Mouse (Mus musculus) layer of hippocampus, adult 8-10 months (tissue): ENCODE data around the gene Slc23a2. TPM values are rescaled to one million over a fixed set of nuclear protein-coding genes. Genes with fewer than 3 reads are reported as not detected.

Experiments
- DNase-seq, 2 experiments: peaks; one replicate each; pipeline ENCODE4 v3.0.0; 2022; ENCODE audit warnings: low spot score in 2 of 2
- total RNA-seq, 4 experiments: library from RNA; stranded (reverse); gene quantifications; 2 replicates each; pipeline ENCODE4 v1.2.4; 2022

Gene Slc23a2
- total RNA-seq, 4 experiments from 2014 or later: 107 to 125 (median 113) TPM

DNA sequence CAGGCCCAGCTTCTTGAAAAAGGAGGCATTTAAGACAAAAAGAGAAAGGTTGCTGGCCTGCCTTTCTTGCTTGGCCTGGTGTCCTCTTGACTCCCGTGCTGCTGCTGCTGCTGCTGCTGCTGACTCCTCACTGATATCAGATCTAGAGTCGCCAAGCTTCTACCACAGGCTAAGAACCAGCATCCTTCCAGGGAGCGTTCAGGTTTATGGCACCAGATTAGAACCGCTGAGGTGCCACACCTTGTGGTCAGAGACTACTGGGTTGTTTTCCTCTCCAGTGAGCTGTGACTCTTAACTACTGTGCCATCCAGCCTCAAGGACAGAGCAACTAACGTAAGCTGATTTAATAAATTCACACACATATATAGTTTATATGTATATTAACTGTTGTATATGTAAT lies 93.1 kb downstream of the Slc23a2 start:
- DNase-seq: no peak

DNA sequence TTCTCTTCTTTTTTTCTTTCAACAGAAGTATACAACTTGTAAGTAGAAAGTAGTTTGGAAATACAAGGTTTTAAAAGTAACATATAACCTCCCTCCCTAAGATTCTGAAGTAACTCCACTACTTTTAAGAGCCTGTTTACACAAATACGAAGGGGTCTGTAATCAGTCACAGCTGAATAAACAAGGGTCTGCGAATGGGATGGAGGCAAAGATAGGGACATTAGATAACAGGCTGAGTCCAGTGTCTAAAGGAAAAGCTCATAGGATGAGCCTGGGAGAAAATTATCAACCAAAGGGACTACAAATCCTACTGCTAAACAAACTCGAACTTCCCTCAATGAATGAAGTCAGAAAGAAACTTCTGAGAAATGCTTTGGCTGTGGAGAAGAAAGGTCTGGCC lies 95.0 kb downstream of the Slc23a2 start:
- no peak for DNase-seq

DNA sequence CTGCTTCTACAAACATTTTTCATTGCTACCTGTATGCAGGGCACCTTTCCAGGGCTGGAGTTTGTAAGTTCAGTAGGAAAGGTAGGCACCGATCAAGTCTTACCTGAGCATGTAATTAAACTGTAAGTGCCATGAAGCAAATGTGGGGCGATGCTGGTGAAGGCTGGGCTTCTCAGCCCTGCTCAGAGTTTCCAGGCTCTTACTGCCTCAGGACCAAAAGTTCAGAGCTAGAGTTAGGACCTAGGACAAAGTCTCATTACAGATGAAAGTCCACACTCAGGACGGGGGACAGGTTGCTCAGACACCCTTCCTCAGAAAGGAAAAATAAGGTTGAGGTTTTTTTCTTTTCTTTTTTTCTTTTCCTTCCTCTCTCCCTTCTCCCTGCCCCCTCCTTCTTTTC lies 95.4 kb downstream of the Slc23a2 start:
- no peak for DNase-seq

GRCm38 (mm10) chr2:132048143-132048772 lies 96.7 kb downstream of the Slc23a2 start:
- DNase-seq: no peak

DNA sequence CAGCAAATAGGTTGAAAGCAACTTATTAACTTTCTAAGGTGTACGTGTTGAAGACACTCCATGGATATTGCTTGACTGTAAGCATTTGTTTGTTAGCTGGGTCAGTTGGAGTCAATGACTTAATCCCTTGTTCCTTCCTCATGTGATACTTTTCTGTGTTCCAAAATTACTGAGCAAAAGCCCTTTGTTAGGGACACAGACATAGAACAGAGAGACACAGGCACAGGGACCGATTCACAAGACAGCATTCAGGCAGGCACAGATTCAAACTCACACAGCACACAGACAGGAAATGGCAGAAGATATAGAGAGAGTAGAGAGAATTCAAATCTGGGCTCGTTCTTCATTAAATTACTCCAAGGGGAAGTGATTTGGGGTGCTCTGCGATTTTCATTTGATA lies 97.5 kb downstream of the Slc23a2 start:
- no peak for DNase-seq

GRCm38 (mm10) chr2:132046659-132047058 lies 98.2 kb downstream of the Slc23a2 start:
- DNase-seq: no peak

- no peak for DNase-seq
Measured at GRCm38 (mm10) chr2:132044320-132045274, 100.3 kb downstream of the Slc23a2 start.

DNA sequence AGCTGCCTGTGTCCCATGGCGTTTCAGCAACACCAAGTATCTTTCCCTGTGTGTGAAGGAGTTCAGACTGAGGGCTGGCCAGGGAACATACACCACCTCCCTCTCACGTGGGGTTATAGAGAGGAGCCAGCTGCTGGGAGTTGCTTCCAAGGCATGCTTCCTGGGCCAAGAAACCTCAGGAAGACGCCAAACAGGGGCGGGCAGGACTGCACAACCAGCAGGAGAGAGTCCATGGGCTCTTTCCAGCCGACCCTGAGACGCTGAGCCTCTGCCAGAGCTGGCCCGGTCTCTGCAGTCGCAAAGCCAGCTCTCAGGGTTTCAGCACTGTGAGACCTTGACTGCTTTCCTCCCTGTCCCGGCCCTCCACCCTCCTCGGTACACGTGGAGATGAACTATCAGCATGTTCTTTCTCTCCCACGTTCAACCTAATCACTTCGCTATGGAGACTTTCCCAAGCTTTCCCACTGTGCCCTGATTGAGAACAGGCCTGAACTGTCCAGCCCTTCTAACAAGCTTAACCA lies 101.7 kb downstream of the Slc23a2 start:
- DNase-seq: peak; percentile 66 to 75

DNA sequence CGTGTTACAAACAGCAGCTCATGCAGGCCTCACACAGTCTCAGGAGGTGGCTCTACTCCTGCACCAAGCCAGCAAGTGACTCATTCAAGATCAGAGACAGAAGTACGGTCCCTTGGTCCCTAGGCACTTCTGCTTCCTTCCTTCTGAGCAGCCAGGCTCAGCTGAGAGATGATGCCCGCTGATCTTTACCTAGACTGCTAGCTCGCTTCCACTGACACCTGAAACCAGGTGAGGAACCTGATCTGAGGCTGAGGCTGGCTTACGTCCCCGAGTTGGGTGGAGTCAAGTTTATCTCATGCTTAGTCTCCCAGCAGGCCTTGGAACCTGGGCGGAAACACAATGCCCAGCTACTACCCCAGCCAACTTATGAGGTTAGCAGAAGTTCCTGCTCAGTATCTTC lies 105.0 kb downstream of the Slc23a2 start:
- no peak for DNase-seq

GRCm38 (mm10) chr2:132036326-132036725 lies 108.6 kb downstream of the Slc23a2 start:
- no peak for DNase-seq

DNA sequence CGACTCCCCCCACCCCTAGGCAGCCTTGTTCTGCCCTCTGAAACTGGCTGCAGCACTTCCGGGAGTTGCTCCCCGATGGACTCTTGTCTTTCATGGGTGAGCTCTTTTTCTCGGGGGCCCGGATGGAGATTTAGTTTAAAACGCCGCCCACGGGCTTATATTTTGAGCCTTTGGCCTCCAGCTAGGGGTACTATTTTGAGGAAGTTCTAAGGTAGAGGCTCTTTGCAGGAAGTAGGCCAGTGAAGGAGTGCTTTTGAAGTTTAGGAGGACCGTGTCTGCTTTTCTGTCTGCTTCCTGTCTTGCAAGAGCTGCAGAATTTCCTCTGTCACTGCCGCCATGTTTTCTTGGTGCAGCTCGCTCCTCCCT lies 109.5 kb downstream of the Slc23a2 start:
- no peak for DNase-seq

GRCm38 (mm10) chr2:132034590-132035469 lies 110.1 kb downstream of the Slc23a2 start:
- DNase-seq: no peak

DNA sequence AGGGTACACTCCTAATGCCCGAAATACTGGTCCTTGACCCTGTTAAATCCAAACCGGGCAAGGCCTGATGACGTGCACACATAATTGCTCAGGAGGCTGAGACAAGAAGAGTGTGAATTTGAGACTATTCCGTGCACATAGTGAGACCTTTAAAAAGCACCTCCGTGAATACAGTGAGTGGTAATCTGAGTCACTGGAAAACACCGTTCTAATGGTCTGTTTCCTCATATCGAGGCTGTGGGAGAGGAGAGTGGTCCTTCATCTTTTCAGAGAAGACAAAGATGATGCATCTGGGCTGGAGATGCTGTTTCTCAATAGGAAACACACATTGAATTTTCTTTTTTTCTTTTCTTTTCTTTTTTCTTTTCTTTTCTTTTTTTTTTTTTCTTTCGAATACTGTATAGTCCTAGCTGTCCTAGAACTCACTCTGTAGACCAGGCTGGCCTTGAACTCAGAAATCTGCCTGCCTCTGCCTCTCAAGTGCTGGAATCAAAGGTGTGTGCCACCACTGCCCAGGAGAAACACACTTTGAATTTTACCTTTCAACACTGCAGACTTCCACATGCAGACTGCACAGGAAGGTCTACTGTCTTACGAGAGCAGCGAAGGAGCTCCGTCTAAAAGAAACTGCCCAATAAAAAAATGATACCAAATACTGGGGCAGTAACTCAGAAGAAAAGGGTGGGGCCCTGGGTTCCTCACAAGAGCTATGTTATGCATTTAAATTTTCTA lies 113.4 kb downstream of the Slc23a2 start:
- DNase-seq: no peak

- DNase-seq: peak in 1 of 2 experiments; percentile 51
Measured at GRCm38 (mm10) chr2:132030418-132031363, 114.2 kb downstream of the Slc23a2 start.

GRCm38 (mm10) chr2:132029646-132030417 lies 115.1 kb downstream of the Slc23a2 start, which contains the start of gene Rassf2:
TSS of gene Rassf2 (minus strand) at chr2:132030258.
- peak; percentile 78 to 86 for DNase-seq

DNA sequence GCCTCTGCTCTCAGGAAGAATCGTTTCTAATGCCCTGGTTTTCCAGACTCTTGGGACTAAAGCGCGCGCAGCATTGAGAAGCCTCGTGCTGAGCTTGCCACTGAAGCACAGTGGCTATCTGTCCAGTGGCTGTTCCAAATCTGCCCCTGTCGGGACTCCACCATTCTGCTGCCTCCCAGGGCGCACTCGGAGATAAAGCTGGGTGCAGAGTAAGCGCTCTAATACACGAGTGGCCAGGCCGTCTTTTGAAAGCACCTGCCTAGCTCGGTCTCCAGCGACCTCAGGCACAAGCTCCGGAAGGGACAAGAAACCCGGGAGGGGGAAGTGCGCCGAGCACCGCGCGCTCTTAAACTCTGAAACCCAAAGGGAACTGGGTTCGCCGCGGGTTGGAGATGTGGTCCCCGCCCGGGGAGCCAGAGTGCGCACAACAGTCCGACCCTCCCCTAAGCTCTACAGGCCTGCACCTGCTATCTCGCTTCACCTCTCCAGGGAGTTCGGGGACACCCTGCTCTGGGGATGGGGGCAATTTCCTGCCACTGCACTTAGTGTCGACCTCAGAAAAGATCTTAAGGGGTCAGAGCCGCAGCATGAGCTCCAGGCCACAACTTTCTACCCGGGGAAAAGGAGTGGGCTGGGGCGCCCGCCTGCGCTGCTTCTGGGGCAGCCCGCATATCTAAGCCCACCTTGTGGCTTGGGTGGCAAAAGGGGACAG lies 115.9 kb downstream of the Slc23a2 start:
- DNase-seq: no peak

DNA sequence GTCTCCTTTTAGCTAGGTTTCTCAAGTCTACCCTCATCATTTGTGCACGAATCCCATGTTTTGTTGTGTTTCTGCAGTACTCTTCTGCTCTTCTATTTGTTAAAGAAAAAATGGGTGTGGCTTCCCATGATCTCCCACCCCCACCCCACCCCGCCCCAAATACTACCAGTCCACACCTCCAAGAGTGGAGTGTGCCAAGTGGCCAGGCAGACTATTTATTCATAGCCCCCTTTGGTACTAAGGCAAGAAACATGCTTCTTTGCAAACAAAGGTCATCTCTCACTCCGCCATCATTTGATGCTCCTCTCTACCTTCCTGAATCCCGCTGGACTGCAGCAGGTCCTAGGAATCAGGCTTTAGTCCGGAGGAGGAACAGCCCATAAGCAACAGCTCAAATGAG lies 116.8 kb downstream of the Slc23a2 start:
- no peak for DNase-seq

DNA sequence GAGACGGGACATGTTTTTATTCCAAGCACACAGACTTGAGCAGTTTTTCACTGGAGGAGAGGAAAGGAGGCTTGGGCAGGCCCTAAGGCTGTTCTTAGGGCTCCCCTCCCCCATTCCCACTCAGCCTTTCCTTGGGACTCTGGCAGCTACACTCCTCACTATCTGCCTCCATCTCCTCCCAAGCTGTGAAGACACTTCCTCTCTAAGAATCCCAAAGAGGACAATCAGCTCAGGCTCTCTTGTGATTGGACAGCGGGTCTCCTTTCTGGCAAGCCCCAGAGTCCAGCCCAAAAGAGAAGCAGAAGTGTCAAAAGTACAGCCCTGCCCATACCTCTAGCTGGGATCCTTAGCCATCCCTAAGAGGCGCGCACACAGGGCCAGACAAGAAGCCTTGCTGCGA lies 117.5 kb downstream of the Slc23a2 start:
- DNase-seq: no peak
